Mouse (Mus musculus) spleen, adult 12 weeks (tissue): ENCODE measurements around the gene Abcf2.

Experiments used
- DNase-seq: peaks from one replicate; pipeline ENCODE4 v3.0.0; 2022; ENCODE audit warnings: low spot score

The Abcf2 gene

DNA sequence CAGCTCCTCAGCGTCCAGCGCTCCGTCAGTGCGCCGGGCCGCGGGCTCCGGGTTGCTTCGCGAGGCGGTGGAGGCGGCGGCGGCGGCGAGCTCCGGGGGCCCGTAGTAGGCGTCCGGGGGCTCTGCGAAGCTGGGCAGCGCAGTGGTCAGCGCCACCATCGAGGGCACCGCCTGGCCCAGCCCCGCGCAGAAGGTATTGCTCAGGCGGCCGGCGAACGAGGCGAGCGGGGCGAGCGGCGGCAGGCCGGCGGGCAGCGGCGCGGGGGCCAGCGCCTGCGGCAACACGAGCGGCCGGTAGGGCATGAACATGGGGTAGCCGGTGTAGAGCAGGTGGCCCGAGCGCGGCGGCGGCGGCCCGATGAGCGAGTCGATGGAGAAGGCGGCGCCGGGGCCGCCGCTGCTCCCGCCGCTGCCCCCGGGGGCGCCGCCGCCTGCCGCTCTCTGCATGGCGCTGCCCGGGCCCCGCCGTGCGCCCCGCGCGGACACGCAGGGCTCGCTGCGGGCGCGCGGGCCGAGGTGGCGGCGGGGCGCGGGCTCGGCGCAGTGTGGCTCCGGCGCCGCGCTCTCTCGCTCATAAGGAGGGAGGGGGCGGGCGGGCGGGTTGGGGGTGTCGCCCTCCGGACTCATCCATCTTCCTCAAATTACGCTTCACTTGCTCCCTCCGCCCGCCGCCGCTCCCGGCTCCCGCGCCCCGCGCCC, 50.9 kb downstream of the Abcf2 start:
- no peak for DNase-seq

DNA sequence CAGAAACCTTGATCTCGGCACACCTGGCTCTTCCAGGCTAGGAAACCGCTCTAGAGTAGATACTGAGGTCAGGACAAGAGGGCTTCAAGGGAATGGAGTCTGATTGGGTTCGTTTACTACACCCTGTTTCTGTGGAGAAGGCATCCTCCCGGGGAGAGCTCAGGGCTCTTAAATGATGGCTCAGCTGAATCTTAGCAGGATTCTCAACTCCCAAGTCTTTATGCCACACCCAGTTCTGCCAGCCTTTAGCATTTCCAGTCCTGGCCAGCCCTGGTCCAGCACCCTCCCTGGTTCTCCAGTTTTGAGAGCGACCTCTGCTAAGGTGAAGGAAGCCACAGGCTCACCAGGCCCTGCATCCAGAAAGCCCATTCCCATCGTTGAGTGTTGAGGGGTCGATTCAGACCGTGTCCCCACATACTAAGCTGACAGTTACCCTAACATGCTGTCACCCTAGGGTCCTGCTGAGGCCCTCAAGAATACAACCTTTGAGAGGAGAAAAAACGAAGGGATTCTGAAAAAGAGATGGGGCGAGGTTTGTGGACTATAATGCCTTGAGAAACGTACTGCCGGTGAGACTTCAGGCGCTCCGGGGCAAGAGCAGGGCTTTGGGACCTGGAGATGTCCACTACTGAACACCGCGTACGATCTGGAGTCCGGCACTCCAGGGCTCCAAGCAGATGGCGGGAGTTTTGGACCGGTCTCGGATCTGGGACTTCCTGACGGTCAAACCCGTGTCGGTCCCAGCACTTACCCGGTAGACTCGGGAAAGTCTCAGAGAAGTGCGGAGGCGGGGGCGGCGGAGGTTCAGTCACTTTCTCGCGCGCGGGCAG, 51.7 kb downstream of the Abcf2 start:
- DNase-seq, result no peak

DNA sequence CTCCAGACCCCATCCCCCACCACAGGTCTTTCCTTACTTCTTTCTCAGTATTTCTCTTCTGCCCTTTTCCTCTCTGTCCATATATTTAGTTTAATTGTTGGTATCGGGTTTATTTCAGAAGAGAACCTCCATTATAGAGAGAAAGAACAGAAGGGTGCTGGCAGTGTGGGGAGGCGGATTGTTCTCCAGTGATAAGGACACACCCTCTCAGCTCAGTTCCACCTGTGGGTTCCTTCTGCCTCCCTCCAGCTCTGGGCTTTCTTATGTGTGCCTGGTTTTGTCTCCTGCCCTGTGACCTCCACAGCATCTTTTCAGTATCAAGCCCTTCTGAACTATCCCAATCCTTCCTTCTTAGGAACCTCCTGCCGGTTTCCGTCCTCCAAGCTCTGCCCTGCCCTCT, 52.7 kb downstream of the Abcf2 start:
- DNase-seq, result no peak

DNA sequence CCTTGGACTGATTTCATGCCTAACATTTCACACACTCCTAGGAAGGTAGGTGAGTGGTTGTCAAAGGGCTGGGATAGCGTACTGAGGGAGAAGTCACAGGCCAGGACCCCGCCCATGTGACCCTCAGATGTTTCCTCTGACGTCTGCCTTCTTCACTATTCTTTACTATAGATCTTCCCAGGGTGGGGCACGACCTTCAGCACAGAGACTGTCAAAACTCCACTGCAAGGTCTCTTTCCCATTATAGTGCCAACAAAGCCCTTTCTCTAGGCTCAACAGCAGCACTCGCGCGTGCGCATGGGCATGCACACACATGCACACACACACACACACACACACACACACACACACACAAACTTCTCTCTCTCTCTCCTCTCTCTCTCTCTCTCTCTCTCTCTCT, 53.5 kb downstream of the Abcf2 start:
- no peak for DNase-seq

DNA sequence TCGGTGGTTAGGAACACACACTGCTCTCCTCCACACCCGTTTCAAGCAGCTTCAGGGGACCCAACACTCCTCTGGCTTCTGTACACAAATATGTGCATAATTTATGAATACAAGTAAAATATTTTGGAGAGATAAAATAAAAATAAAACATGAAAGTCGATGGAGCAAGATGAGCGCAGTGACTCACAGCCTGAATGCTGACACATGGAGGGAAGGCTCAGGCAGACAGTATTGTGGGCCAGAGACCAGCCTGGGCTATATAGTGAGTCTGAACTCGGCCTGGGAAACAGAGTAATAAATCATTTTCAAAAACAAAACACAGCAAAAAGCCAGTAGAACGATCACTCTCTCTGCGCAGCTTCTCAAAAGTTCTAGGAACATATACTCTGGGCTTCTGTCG, 55.9 kb downstream of the Abcf2 start:
- no peak for DNase-seq
